In genomic region chr11:104459671-104460070, GRCm38 (mm10) we compare ENCODE assay signal across 24 mouse cellular contexts.
"Had no signal": no experiment of that assay in that cellular context is flagged by ENCODE, and none has a peak within 500 bp of the region (broad histone marks: within the 10 kb centered on the region; RNA-seq: fewer than 3 reads in every experiment).

No protein-coding gene starts in this region.

- DNase-seq: cerebellum, adult 9-10 months; cerebellum, adult 9-11 months; cerebellum, postnatal 10 days; cerebellum, postnatal 14 days; cerebellum, postnatal 25 days; cerebellum, postnatal 36 days; embryo, embryonic 11 days; forebrain, postnatal 0 days; gastrocnemius, adult 2 months; gastrocnemius, postnatal 10 days; gastrocnemius, postnatal 14 days; gastrocnemius, postnatal 25 days; gastrocnemius, postnatal 36 days; heart, adult 11 months; heart, adult 18-20 months had no signal

- H3K9ac ChIP-seq: embryonic facial prominence, embryonic 12.5 days; embryonic facial prominence, embryonic 13.5 days; embryonic facial prominence, embryonic 15.5 days; forebrain, embryonic 12.5 days; forebrain, embryonic 13.5 days; forebrain, embryonic 15.5 days; forebrain, postnatal 0 days had no signal

- H3K27ac ChIP-seq: embryonic facial prominence, embryonic 10.5 days; embryonic facial prominence, embryonic 12.5 days; embryonic facial prominence, embryonic 13.5 days; embryonic facial prominence, embryonic 15.5 days; forebrain, embryonic 10.5 days; forebrain, embryonic 12.5 days; forebrain, embryonic 13.5 days; forebrain, embryonic 15.5 days; gastrocnemius, adult 2 months had no signal

- H3K4me1 ChIP-seq: embryonic facial prominence, embryonic 12.5 days; embryonic facial prominence, embryonic 13.5 days; embryonic facial prominence, embryonic 15.5 days; forebrain, embryonic 10.5 days; forebrain, embryonic 12.5 days; forebrain, embryonic 13.5 days had no signal

- H3K27me3 ChIP-seq: embryonic facial prominence, embryonic 12.5 days; embryonic facial prominence, embryonic 13.5 days; embryonic facial prominence, embryonic 15.5 days; forebrain, embryonic 12.5 days; forebrain, embryonic 13.5 days; forebrain, embryonic 15.5 days had no signal

- H3K4me3 ChIP-seq: embryonic facial prominence, embryonic 10.5 days; embryonic facial prominence, embryonic 12.5 days; embryonic facial prominence, embryonic 13.5 days; embryonic facial prominence, embryonic 15.5 days; erythroblast, embryonic 14.5 days; forebrain, embryonic 10.5 days; forebrain, embryonic 12.5 days; forebrain, embryonic 13.5 days; forebrain, embryonic 15.5 days; gastrocnemius, adult 2 months had no signal

- H3K9me3 ChIP-seq: embryonic facial prominence, embryonic 10.5 days; embryonic facial prominence, embryonic 12.5 days; embryonic facial prominence, embryonic 13.5 days; embryonic facial prominence, embryonic 15.5 days; forebrain, embryonic 10.5 days; forebrain, embryonic 12.5 days; forebrain, embryonic 13.5 days; forebrain, embryonic 15.5 days had no signal
